In the genomic region with DNA sequence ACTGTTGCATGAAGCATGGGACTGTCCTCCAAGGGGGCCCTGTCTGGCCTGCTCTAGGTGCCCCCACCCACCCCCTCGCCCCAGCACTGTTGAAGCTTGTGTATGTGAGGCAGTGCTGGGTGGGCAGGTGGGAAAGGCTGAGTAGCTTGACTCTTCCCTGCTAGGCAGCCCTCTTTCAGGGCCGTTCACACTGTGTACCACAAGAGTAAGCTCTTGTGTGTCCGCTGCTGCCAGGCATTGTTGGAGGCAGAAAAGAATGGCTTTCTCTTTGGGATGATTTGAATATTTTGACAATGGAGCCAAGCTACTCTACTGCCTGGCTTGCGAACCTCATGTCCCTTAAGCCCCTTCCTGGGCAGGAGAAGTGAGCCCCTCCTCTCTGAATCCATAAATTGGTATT, we compare ENCODE assay signal across 15 mouse cellular contexts. TPM values are rescaled to one million over a fixed set of nuclear protein-coding genes. Genes with fewer than 3 reads are reported as not detected.
DNase-seq lines count a peak whose midpoint lies in the region; ATAC-seq and TF ChIP-seq lines count a peak whose summit lies in the region.
"Had no signal": no experiment of that assay in that cellular context is flagged by ENCODE, and none has a peak within 500 bp of the region (broad histone marks: within the 10 kb centered on the region; RNA-seq: fewer than 3 reads in every experiment).

No protein-coding gene starts in this region.

- H3K36me3 ChIP-seq in forebrain, embryonic 15.5 days, result no peaks in the 10 kb centered on the region
- peaks cover 4% of the 10 kb centered on the region; the same call in 1 of the 2 replicates for H3K36me3 ChIP-seq in midbrain, embryonic 12.5 days
- H3K36me3 ChIP-seq: liver, embryonic 15.5 days had no signal

- H3K27me3 ChIP-seq in forebrain, embryonic 15.5 days, result no peaks in the 10 kb centered on the region
- no peaks in the 10 kb centered on the region for H3K27me3 ChIP-seq in midbrain, embryonic 12.5 days
- H3K27me3 ChIP-seq in cerebellum, adult 2 months (ENCODE audit: control insufficient read depth, insufficient read depth, low read length), result no peaks in the 10 kb centered on the region
- H3K27me3 ChIP-seq: liver, embryonic 15.5 days had no signal

- ATAC-seq in forebrain, embryonic 15.5 days (replicated peaks), result peak; percentile 42; the same call in 1 of the 2 replicates
- peak; percentile 89 for ATAC-seq in midbrain, embryonic 12.5 days (ENCODE audit: low FRiP score, low read depth)

- TF ChIP-seq POLR2A in brain, embryonic 14.5 days (IDR thresholded peaks at IDR 0.05; ENCODE audit: borderline replicate concordance, extremely low read depth, insufficient read depth, insufficient read length, poor library complexity, severe bottlenecking), result no peak
- TF ChIP-seq POLR2A in cerebellum, adult 2 months (IDR thresholded peaks at IDR 0.05; ENCODE audit: borderline replicate concordance, insufficient read depth, low read length), result no peak

- WGBS in forebrain, embryonic 15.5 days, result 9% methylated on average over 4 of the region's 4 CpGs
- WGBS in midbrain, embryonic 12.5 days, result 14% methylated on average over 4 of the region's 4 CpGs
- WGBS in cerebellum, adult 2 months, result 62% methylated on average over 4 of the region's 4 CpGs

- H3K4me2 ChIP-seq in forebrain, embryonic 15.5 days (replicated peaks), result no peak overlapping the region
- peak overlapping the region; percentile 37 for H3K4me2 ChIP-seq in midbrain, embryonic 12.5 days (replicated peaks)
- H3K4me2 ChIP-seq: liver, embryonic 15.5 days had no signal

- TF ChIP-seq CTCF in brain, embryonic 14.5 days (IDR thresholded peaks at IDR 0.05; ENCODE audit: borderline replicate concordance, extremely low read depth, insufficient read depth, insufficient read length), result no peak
- TF ChIP-seq CTCF in cerebellum, adult 2 months (IDR thresholded peaks at IDR 0.05; ENCODE audit: borderline replicate concordance, insufficient read depth, low read depth, low read length), result no peak
- TF ChIP-seq CTCF in layer of hippocampus, adult 2 months (conservative IDR thresholded peaks at IDR 0.05), result no peak

- H3K9ac ChIP-seq in forebrain, embryonic 15.5 days (replicated peaks), result no peak overlapping the region
- H3K9ac ChIP-seq in midbrain, embryonic 12.5 days (replicated peaks), result 0 out of 2 replicates have a peak overlapping the region, but pooled peaks have one; percentile 34
- H3K9ac ChIP-seq: liver, embryonic 15.5 days had no signal

- H3K4me1 ChIP-seq in forebrain, embryonic 15.5 days, result peaks cover 51% of the 10 kb centered on the region
- peaks cover 82% of the 10 kb centered on the region for H3K4me1 ChIP-seq in midbrain, embryonic 12.5 days
- no peaks in the 10 kb centered on the region for H3K4me1 ChIP-seq in cerebellum, adult 2 months (ENCODE audit: control insufficient read depth, insufficient read depth, low read length)
- H3K4me1 ChIP-seq: liver, embryonic 15.5 days had no signal

- H3K27ac ChIP-seq in forebrain, embryonic 15.5 days (replicated peaks), result 0 out of 2 replicates have a peak overlapping the region, but pooled peaks have one; percentile 2
- peak overlapping the region; percentile 90 for H3K27ac ChIP-seq in midbrain, embryonic 12.5 days (replicated peaks)
- no peak overlapping the region for H3K27ac ChIP-seq in cerebellum, adult 2 months (ENCODE audit: insufficient read depth, low read length)
- H3K27ac ChIP-seq in layer of hippocampus, adult 2 months, result no peak overlapping the region
- H3K27ac ChIP-seq: liver, embryonic 15.5 days; macrophage had no signal

- DNase-seq in brain, adult 2 months (ENCODE audit: low read depth, low spot score), result peak; percentile 63
- DNase-seq in brain, embryonic 14.5 days (ENCODE audit: low read depth), result peak; percentile 82
- no peak for DNase-seq in cerebellum, adult 9-10 months
- no peak for DNase-seq in spleen, postnatal 14 days (ENCODE audit: low spot score in 2 of 2)
- DNase-seq in cerebellum, adult 2 months, result no peak
- DNase-seq in layer of hippocampus, adult 2 months (ENCODE audit: low spot score in 2 of 2), result no peak
- DNase-seq: adrenal gland, postnatal 10 days; cerebellum, adult 11 months; heart, postnatal 10 days; kidney, adult 2 months; thymus, adult 2 months had no signal

- H3K9me3 ChIP-seq in forebrain, embryonic 15.5 days, result no peaks in the 10 kb centered on the region
- no peaks in the 10 kb centered on the region for H3K9me3 ChIP-seq in midbrain, embryonic 12.5 days
- H3K9me3 ChIP-seq: liver, embryonic 15.5 days had no signal

- no peak overlapping the region for H3K4me3 ChIP-seq in forebrain, embryonic 15.5 days
- no peak overlapping the region for H3K4me3 ChIP-seq in midbrain, embryonic 12.5 days
- H3K4me3 ChIP-seq in cerebellum, adult 2 months (replicated peaks; ENCODE audit: insufficient read depth, low read depth, low read length), result no peak overlapping the region
- no peak overlapping the region for H3K4me3 ChIP-seq in layer of hippocampus, adult 2 months
- H3K4me3 ChIP-seq: liver, embryonic 15.5 days had no signal

RNA-seq across cellular contexts. Expression of gene Plagl1, which starts 54.7 kb away (rescaled TPM):
- polyA plus RNA-seq in brain, embryonic 14.5 days (2012; rRNA removed), result 103 and 125 TPM in 2 replicates
- 37.0 and 41.0 TPM in 2 replicates for polyA plus RNA-seq in forebrain, embryonic 15.5 days (2015; fragmentation: Nextera tagmentation; extraction: Ambion mirVana)
- 77.2 and 98.5 TPM in 2 replicates for polyA plus RNA-seq in midbrain, embryonic 12.5 days (2016; fragmentation: Nextera tagmentation; extraction: Ambion mirVana)
- 12.7 and 13.6 TPM in 2 replicates for polyA plus RNA-seq in cerebellum, adult 2 months (2012; rRNA removed)
- 10 to 100 TPM; 14.1 to 17.4 TPM for total RNA-seq in layer of hippocampus, adult 2 months (2021)

Comparison
In these comparisons a context has a peak if more than half of its experiments do, and no peak if none do; other contexts are left out.
1. DNase-seq: peak in brain, adult 2 months (single experiment) and brain, embryonic 14.5 days (single experiment); none in cerebellum, adult 9-10 months (single experiment), spleen, postnatal 14 days (0 of 2), cerebellum, adult 2 months (0 of 2) and layer of hippocampus, adult 2 months (0 of 2).
2. H3K27ac ChIP-seq: peak in forebrain, embryonic 15.5 days (single experiment) and midbrain, embryonic 12.5 days (single experiment); none in cerebellum, adult 2 months (single experiment) and layer of hippocampus, adult 2 months (single experiment).